Mouse (Mus musculus) hematopoietic stem cell, adult 5-6 weeks (primary cell): ENCODE measurements around the gene Amigo3. TPM values are rescaled to one million over a fixed set of nuclear protein-coding genes. Genes with fewer than 3 reads are reported as not detected.
"Not testable (repeated sequence)": the region's sequence is repeated elsewhere in the genome, so short reads cannot be mapped to it uniquely, and the experiment has no call there.

Source experiments
- ATAC-seq, 2 experiments: fragments of 125-278 bp in 1 of 2; replicated peaks in 1 of 2; 2 replicates each; pipeline ENCODE4 v1.8.0; 2016 to 2017; ENCODE audit warnings: inconsistent platforms in 2 of 2, mild to moderate bottlenecking in 2 of 2, moderate number of reproducible peaks in 2 of 2, low read depth in 1 of 2, moderate TSS enrichment in 1 of 2; ENCODE audit not compliant: low FRiP score in 2 of 2, poor library complexity in 2 of 2, severe bottlenecking in 2 of 2, insufficient read depth in 1 of 2, low TSS enrichment in 1 of 2
- total RNA-seq: library from RNA; stranded (forward); fragments of 172-1452, 232-1000 nt; gene quantifications from 2 replicates; pipeline ENCODE4 v1.2.3, GENCODE M21; 2017

Gene Amigo3
- 1.9 and 3.4 TPM in 2 replicates for total RNA-seq

DNA sequence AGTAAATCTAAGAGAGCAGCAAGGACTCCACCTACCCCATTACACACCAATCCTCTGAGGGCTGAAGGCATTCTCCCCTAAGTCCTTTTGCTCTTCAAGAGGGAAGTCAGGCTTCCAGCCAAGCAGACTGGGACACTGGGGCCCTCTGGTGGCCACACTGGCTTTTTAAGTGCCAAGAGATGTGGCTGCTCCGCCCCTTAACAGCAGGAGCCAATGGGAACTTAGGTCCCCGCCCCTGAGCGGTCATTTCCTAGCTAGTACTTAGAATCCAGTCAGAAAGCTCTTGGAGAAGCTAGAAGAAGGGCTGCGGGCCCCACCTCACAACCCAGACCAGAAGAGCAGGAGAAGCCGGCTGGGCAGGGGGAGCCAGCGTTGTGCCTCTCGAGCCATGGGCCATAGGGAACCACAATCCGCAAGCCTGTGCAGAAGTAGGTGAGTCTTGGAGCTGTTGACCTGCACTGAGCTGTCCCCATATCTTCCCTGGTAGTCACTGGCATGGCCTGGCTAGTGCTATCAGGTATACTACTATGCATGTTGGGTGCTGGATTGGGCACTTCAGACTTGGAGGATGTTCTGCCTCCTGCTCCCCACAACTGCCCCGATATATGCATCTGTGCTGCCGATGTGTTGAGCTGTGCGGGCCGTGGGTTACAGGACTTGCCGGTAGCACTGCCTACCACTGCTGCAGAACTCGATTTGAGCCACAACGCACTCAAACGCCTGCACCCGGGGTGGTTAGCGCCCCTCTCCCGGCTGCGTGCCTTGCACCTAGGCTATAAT is at the start of gene Amigo3:
TSS of gene Amigo3 (plus strand) at position 275 of the 780 bp plus-strand sequence.
- ATAC-seq = peak; percentile 72 to 80

GRCm38 (mm10) chr9:108003531-108003890 is 49.4 kb upstream of the Amigo3 start:
- ATAC-seq = no peak

DNA sequence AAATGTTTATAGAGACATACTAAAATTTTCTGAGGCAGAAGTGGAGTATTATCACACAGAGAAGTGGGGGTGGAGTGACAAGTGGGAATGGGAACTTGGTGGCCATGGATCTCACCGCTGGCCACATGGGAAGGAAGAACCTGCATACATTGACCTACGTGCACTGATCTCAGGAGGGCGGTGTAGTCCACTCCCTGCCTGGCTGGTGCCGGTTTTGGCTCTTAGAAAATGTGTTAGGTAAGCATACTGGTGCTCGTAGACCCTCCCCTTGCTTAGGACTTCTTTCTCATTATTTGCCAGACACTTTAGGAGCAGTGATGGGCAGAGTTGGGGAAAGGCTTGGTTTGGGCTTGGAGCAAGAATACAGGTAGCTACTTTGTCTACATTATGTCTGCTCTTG is 44.9 kb upstream of the Amigo3 start:
- no peak for ATAC-seq

DNA sequence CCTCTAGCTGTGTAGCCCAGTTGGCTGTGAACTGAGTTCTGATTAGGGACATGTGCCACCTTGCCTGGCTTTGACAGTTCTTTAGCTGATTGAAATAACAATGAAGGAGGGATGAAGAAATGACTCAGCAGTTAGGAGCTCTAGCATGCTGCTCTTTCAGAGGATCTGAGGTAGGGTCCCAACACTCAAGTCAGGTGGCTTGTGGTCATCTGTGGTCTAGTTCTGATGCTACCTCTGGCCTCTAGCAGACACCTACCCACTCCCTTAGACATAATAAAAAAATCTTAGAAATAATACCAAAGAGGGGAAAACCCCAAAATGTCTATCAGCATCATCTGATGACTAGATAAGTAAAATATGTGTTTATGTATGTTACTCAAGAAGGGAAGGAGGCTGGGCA is 42.6 kb upstream of the Amigo3 start:
- ATAC-seq = no peak

DNA sequence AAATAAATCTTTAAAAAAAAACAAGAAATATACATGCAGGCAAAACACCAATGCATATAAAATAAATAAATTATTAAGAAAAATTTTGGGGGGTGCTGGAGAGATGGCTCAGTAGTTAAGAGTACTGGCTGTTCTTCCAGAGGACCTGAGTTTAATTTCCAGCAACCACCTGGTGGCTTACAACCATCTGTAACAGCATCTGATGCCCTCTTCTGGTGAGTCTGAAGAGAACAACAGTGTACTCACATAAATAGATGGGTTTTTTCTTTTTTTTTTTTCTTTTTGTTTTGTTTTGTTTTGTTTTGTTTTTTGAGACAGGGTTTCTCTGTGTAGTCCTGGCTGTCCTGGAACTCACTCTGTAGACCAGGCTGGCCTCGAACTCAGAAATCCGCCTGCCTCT is 39.4 kb upstream of the Amigo3 start:
- ATAC-seq = not testable (repeated sequence)

DNA sequence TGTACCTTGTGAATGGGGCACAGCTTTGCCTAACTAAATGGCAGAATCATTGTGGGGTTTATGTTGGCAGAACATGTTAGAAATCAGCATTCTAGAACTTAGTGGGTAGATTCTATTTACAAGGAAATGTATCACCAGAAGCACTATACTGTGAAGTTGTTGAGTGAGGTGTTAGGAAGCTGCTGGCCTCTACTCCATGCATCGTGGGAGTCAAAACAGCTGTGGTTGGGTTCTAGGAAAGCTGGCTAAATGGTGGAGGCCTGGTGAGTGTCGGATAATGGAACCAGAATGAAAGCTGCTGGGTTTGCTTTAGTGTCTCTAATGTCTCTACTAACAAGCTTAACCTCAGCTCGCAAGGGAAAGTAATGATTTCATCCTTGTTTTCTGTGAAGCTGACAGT is 35.8 kb upstream of the Amigo3 start:
- no peak for ATAC-seq

- no peak for ATAC-seq
Measured at GRCm38 (mm10) chr9:108020741-108021140, 32.2 kb upstream of the Amigo3 start.

DNA sequence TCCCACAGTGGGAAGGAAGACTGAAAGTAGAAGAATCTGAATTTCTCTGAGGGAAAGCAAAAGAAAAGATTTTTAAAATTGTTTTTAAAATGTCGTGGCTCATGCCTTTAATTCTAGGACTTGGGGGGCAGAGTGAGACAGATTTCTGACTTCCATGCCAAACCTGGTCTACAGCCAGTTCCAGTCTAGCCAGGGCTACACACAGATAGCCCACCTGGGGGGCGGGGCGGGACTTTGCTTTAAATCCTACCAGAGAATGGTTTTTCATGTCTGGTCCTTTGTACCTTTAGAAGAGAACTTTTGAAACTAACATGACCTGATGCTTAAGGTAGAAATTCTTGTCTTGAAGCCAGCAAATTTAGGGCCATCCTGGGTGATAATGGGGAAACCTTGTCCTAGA is 29.7 kb upstream of the Amigo3 start:
- no peak for ATAC-seq

DNA sequence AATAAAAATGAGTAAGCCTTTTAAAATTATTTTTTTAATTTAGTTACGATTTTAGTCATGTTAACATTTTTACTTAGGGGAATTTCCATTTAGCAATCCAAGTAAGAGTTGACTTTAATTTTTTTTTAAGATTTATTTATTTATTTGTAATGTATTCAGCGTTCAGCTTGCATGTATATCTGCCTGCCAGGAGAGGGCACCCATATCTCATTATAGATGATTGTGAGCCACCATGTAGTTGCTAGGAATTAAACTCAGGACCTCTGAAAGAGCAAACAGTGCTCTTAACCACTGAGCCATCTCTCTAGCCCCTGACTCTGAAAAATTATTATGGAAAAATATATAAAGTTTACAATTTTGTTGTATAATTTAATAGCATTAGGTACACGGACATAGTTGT is 26.4 kb upstream of the Amigo3 start:
- ATAC-seq = no peak

GRCm38 (mm10) chr9:108027867-108028266 is 25.1 kb upstream of the Amigo3 start:
- ATAC-seq = no peak

GRCm38 (mm10) chr9:108032126-108032525 is 20.8 kb upstream of the Amigo3 start:
- no peak for ATAC-seq

GRCm38 (mm10) chr9:108035331-108036156 is 17.4 kb upstream of the Amigo3 start:
- ATAC-seq = no peak

- ATAC-seq = no peak
Measured at GRCm38 (mm10) chr9:108044751-108045492, 8.0 kb upstream of the Amigo3 start.

GRCm38 (mm10) chr9:108046582-108046981 is 6.4 kb upstream of the Amigo3 start:
- ATAC-seq = no peak

GRCm38 (mm10) chr9:108047601-108048565 is 5.1 kb upstream of the Amigo3 start:
- no peak for ATAC-seq

- no peak for ATAC-seq
Measured at GRCm38 (mm10) chr9:108048566-108048955, 4.4 kb upstream of the Amigo3 start.

DNA sequence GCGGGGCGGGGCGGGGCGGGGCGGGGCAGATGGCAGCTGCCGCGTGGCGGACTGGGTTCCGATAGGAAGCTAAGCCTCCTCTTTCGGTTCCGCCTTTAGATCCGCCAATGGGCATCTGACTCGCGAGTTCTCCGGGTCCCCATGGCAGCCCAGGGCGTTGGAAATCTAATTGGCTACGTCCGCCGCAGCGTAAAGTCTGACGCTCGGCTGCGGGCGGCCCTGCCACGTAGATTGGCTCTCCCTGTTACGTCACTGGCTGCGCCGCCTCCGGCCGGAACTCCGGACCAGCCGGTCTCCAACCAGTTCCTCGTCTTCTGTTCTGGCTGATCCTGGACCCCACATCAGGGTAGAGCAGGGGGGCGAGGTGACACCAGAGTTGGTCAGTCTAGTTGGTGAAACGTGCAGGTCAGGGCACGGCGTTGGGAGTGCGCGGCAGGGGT is 3.9 kb upstream of the Amigo3 start, which contains the start of gene Gmppb:
TSS of gene Gmppb (plus strand) at position 227 of the 440 bp plus-strand sequence.
- peak; percentile 88 for ATAC-seq
